Mouse (Mus musculus) liver, embryonic 14.5 days (tissue): Measurements from ENCODE around the gene Zdhhc18. TPM values are rescaled to one million over a fixed set of nuclear protein-coding genes. Genes with fewer than 3 reads are reported as not detected.

Experiments used
- ATAC-seq: fragments of 200-750 bp; cut with Nextera tagmentation; 2 replicates; pipeline ENCODE4 v1.8.0; 2017; ENCODE audit warnings: moderate number of reproducible peaks, mild to moderate bottlenecking, moderate library complexity; ENCODE audit not compliant: insufficient read depth
- DNase-seq, 3 experiments: peaks; one replicate each; pipeline ENCODE4 v3.0.0-alpha.2; 2012 to 2013; ENCODE audit warnings: low read depth in 3 of 3, low spot score in 3 of 3
- H3K27ac ChIP-seq: fragments of 300-500 bp; sonication (generic); 2 replicates; pipeline ENCODE4 v1.5.1; 2014; ENCODE audit warnings: moderate library complexity, mild to moderate bottlenecking, control low read depth, inconsistent platforms
- H3K27me3 ChIP-seq: fragments of 300-500 bp; sonication (generic); 2 replicates; pipeline ENCODE4 v1.6.1; 2014; ENCODE audit warnings: mild to moderate bottlenecking, low read length, moderate library complexity; ENCODE audit not compliant: control insufficient read depth, insufficient read depth
- H3K36me3 ChIP-seq: fragments of 300-500 bp; sonication (generic); replicated peaks from 2 replicates; pipeline ENCODE4 v1.6.1; 2014; ENCODE audit warnings: low read depth; ENCODE audit not compliant: control insufficient read depth, insufficient read depth
- H3K4me1 ChIP-seq, 2 experiments: fragments of 200-500 bp in 1 of 2; fragments of 300-500 bp in 1 of 2; sonication (generic) in 1 of 2; replicated peaks; 2 replicates each; pipeline ENCODE4 v1.6.1; 2012 to 2014; ENCODE audit warnings: antibody characterized with exemption in 1 of 2, inconsistent platforms in 1 of 2, low read length in 1 of 2; ENCODE audit not compliant: control insufficient read depth in 2 of 2, insufficient read depth in 2 of 2
- H3K4me2 ChIP-seq: fragments of 300-500 bp; sonication (generic); 2 replicates; pipeline ENCODE4 v1.6.1; 2014; ENCODE audit warnings: low read depth, mild to moderate bottlenecking, control low read depth, moderate library complexity
- H3K4me3 ChIP-seq, 2 experiments: fragments of 200-500 bp in 1 of 2; fragments of 300-500 bp in 1 of 2; sonication (generic) in 1 of 2; 2 replicates each; pipeline ENCODE4 v1.5.1; 2012 to 2014; ENCODE audit warnings: low read depth in 2 of 2, low read length in 2 of 2, mild to moderate bottlenecking in 2 of 2, control low read depth in 1 of 2, inconsistent platforms in 1 of 2, moderate library complexity in 1 of 2; ENCODE audit not compliant: insufficient read depth in 1 of 2
- H3K9ac ChIP-seq: fragments of 300-500 bp; sonication (generic); replicated peaks from 2 replicates; pipeline ENCODE4 v1.6.1; 2014; ENCODE audit warnings: mild to moderate bottlenecking, control low read depth, moderate library complexity
- H3K9me3 ChIP-seq: fragments of 300-500 bp; sonication (generic); 2 replicates; pipeline ENCODE4 v1.6.1; 2016; ENCODE audit warnings: low read length, mixed read lengths; ENCODE audit not compliant: control insufficient read depth
- CTCF ChIP-seq: IDR thresholded peaks from 2 replicates; pipeline ENCODE4 v1.5.1; 2016; ENCODE audit warnings: antibody characterized with exemption, low read depth, control low read depth
- EP300 ChIP-seq: IDR thresholded peaks from 2 replicates; pipeline ENCODE4 v1.6.1; 2016; ENCODE audit warnings: antibody characterized with exemption, low read depth
- WGBS: fragments of 180-500 bp; shearing (Covaris S2); extraction: QIAGEN DNeasy Blood & Tissue Kit; methylation state at CpG from one replicate; pipeline ENCODE4 v1.1.7; 2014; ENCODE audit not compliant: insufficient replicate concordance; 5-methylcytosine and 5-hydroxymethylcytosine counted together
- polyA plus RNA-seq, 2 experiments: library from polyadenylated mRNA; depleted of rRNA in 1 of 2; stranded (reverse) in 1 of 2; unstranded in 1 of 2; fragments of >200 nt; fragmentation: Nextera tagmentation in 1 of 2; extraction: Ambion mirVana in 1 of 2; gene quantifications; 2 replicates each; pipeline versions ENCODE4 v1.2.1 to v1.2.3; 2012 to 2014

Gene Zdhhc18
- polyA plus RNA-seq, 2 experiments, result 0.90 to 3.9 TPM

DNA sequence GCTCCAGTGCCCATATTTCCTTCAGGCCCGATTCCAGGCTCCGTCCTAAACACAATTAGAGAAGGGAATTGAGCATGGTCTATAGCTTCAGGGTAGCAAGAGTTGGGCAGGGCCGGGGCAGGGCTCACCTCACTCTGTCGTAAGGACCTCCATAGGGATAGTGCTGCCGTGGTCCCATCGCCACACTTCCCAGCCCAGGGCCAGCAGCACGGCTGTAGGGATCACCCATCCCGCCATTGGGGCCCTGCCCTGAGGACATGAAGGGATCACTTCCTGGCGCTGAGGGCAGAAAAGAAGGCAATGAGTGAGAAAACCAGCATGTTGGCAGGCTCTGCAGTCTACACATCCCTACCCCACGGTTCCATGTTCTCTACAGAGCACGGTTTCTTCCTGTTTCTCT is 36.6 kb upstream of the Zdhhc18 start:
- no peak for ATAC-seq
- Histone ChIP-seq H3K4me1 (peaks cover 0 to 2% of the 10 kb centered on the region in 2 experiments; a peak in 1 of 4 replicates), H3K9ac (no peak overlapping the region), H3K9me3 (no peaks in the 10 kb centered on the region), H3K27me3 (no peaks in the 10 kb centered on the region), H3K36me3 (peaks cover 96% of the 10 kb centered on the region), H3K4me3 (no peak overlapping the region), H3K27ac (no peak overlapping the region), H3K4me2 (no peak overlapping the region)
- DNase-seq, result no peak
- no peak for TF ChIP-seq EP300
- no peak for TF ChIP-seq CTCF
- 88% methylated on average over 11 of the region's 11 CpGs for WGBS

DNA sequence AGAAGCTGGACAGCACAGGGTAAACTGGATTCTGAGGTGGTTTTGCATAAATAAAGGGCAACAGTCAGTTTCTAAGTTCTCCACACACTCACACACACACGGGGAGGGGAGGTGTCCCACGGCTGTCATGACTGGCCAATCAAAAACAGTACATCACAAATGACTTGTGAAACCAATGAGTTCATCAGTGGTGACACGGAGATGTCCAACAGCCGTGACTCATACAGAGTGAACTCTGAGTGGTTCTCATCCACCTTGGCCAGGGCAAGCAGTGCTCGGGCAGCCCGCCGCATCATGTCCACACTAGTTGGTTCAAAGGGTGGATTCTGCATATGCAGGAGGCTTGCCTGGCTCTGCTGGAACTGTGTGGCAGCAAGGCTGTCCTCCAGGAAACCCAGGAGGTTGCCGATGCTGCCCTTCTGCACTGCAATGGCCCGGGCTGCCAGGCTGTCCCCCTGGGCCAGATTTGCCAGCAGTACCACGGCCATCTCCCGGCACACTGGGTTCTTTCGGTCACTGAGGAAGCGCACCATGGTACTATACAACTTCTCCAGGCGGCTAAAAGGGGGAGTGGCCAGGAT is 30.3 kb upstream of the Zdhhc18 start:
- 84% methylated on average over 14 of the region's 14 CpGs for WGBS

GRCm38 (mm10) chr4:133679629-133680028 is 29.7 kb upstream of the Zdhhc18 start:
- TF ChIP-seq CTCF (no peak), EP300 (no peak)
- 85% methylated on average over 7 of the region's 7 CpGs for WGBS
- peaks cover 54% of the 10 kb centered on the region for H3K36me3 ChIP-seq
- ATAC-seq (no peak), DNase-seq (no peak)
- H3K27ac ChIP-seq, result no peak overlapping the region
- H3K9ac ChIP-seq, result no peak overlapping the region
- H3K27me3 ChIP-seq, result no peaks in the 10 kb centered on the region
- H3K4me3 ChIP-seq, result no peak overlapping the region
- H3K9me3 ChIP-seq, result no peaks in the 10 kb centered on the region
- H3K4me1 ChIP-seq, result peaks cover 8 to 25% of the 10 kb centered on the region in 2 experiments
- no peak overlapping the region for H3K4me2 ChIP-seq

More for the DNA sequence above, 30.3 kb upstream of the Zdhhc18 start:
- H3K4me1 ChIP-seq, result peaks cover 6 to 18% of the 10 kb centered on the region in 2 experiments
- ATAC-seq, result no peak
- TF ChIP-seq CTCF, result no peak
- TF ChIP-seq EP300, result no peak
- no peak overlapping the region for H3K9ac ChIP-seq
- H3K4me2 ChIP-seq, result no peak overlapping the region
- H3K27me3 ChIP-seq, result no peaks in the 10 kb centered on the region
- DNase-seq, result no peak
- H3K27ac ChIP-seq, result no peak overlapping the region
- H3K4me3 ChIP-seq, result no peak overlapping the region
- peaks cover 61% of the 10 kb centered on the region for H3K36me3 ChIP-seq
- H3K9me3 ChIP-seq, result no peaks in the 10 kb centered on the region

DNA sequence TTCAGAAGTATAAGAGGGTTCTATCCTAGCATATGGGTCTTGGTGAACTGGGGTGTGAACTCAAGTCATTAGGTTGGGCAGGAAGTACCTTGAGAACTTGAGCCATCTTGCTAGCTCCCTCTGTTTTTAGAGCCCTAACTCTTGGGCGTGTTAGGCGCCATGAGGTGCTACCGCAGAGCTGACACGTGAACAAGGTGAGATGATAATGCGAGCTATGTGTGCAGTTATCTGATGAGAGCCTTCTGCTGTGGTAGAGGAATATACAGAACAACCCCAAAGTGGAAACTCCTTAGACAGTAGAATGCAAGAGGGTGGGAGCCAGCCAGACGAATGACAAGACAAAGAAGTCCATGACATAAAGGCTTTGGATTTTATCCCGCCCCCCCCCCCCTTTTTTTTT is 27.3 kb upstream of the Zdhhc18 start:
- H3K27me3 ChIP-seq, result no peaks in the 10 kb centered on the region
- DNase-seq (no peak), ATAC-seq (no peak)
- H3K4me3 ChIP-seq, result no peak overlapping the region
- H3K36me3 ChIP-seq, result peaks cover 33% of the 10 kb centered on the region
- no peak overlapping the region for H3K27ac ChIP-seq
- 32% methylated on average over 7 of the region's 7 CpGs for WGBS
- H3K9ac ChIP-seq, result no peak overlapping the region
- no peaks in the 10 kb centered on the region for H3K9me3 ChIP-seq
- TF ChIP-seq CTCF (no peak), EP300 (no peak)
- peaks cover 21 to 39% of the 10 kb centered on the region in 2 experiments for H3K4me1 ChIP-seq
- no peak overlapping the region for H3K4me2 ChIP-seq

DNA sequence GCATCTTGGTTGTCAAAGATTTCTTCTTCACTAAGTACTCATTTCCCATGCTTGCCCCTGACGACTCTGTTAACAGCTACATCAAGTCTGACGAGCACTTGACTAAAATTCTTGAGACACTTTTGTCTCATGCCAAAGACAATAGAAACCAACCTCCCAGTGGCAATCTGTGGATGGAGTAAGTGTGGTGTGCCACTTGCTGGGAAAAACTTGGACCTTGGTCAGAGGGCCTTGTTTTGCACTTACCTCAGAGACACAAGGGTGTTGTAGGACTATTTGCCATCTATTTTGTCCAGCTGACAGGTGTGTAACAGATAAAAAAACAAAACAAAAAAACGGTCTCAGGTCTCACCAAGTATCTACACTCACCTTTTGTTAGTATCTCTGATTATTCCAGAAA is 26.2 kb upstream of the Zdhhc18 start:
- no peaks in the 10 kb centered on the region for H3K9me3 ChIP-seq
- peaks cover 28 to 45% of the 10 kb centered on the region in 2 experiments for H3K4me1 ChIP-seq
- no peak overlapping the region; the same call in 1 of the 2 replicates for H3K4me2 ChIP-seq
- WGBS, result 30% methylated on average over 3 of the region's 3 CpGs
- no peak overlapping the region for H3K4me3 ChIP-seq
- no peak overlapping the region for H3K27ac ChIP-seq
- TF ChIP-seq CTCF (no peak), EP300 (no peak)
- no peak for DNase-seq
- peaks cover 22% of the 10 kb centered on the region for H3K36me3 ChIP-seq
- no peak for ATAC-seq
- H3K9ac ChIP-seq, result no peak overlapping the region
- no peaks in the 10 kb centered on the region for H3K27me3 ChIP-seq
